Mouse (Mus musculus): Measurements from ENCODE around the gene Mphosph9.

- TF ChIP-seq CTCF (IDR thresholded peaks at IDR 0.05; ENCODE audit: low read depth, low read length) (no peak), POLR2A (IDR thresholded peaks at IDR 0.05; ENCODE audit: extremely low read depth, insufficient read depth, low read length) (no peak)
These were observed 11.8 kb downstream of the Mphosph9 start for GRCm38 (mm10) chr5:124315941-124316340.

All from liver, adult 2 months (tissue).